Mouse (Mus musculus): ENCODE measurements around the gene Sncg. TPM values are rescaled to one million over a fixed set of nuclear protein-coding genes. Genes with fewer than 3 reads are reported as not detected.

Sncg gene
- total RNA-seq (2023), result not detected

GRCm38 (mm10) chr14:34374577-34374976, at the start of gene Sncg:
TSS of gene Sncg (minus strand) at chr14:34374789.

GRCm38 (mm10) chr14:34375415-34375904, 871 bp upstream of the Sncg start, which contains the start of gene Mmrn2:
TSS of gene Mmrn2 (plus strand) at chr14:34375465.

DNA sequence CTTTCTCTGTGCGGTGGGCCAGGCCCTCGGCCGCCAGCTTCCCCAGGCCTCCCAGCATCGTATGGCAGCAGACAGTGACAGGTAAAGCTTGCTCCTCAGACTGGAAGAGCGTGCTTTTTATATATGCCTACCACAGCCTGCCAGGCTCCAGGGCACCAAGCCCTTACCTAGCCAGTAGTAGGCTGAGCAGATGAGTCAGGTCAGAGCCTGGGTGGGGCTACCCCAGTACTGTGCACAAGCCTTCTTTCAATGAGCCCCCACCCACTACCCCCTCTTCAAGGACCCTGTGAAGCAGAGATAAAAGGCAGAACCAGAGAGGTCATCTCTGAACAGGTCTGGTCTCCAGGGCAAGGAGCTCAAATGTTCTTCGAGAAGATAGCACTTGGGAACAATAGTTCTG, 19.3 kb downstream of the Sncg start, which contains the start of gene Fam25c:
Fam25c (minus strand) TSS at position 133 of the 400 bp plus-strand sequence.

Other genes with a start within 250 kb of the Sncg start
- gene Npy4r, start 222.3 kb downstream of the Sncg start, total RNA-seq (2023), result not detected
- under 1 TPM in 1 of 2 experiments, not detected in 1; 0.06 TPM for gene Gprin2, start 173.1 kb downstream of the Sncg start, total RNA-seq (2023)
- not detected for gene Syt15, start 155.2 kb downstream of the Sncg start, total RNA-seq (2023)
- gene Shld2, start 64.3 kb downstream of the Sncg start, total RNA-seq (2023), result 10 to 100 TPM; 19.8 to 20.7 TPM
- gene Glud1, start 64.1 kb downstream of the Sncg start, total RNA-seq (2023), result 100 to 1,000 TPM; 141 to 171 TPM
- not detected for gene Fam25c, start 19.4 kb downstream of the Sncg start, total RNA-seq (2023)
- not detected for gene Mmrn2, start 676 bp upstream of the Sncg start, total RNA-seq (2023)
- 1 to 10 TPM; 2.6 to 3.3 TPM for gene Bmpr1a, start 128.6 kb upstream of the Sncg start, total RNA-seq (2023)
- gene 9230112D13Rik, start 148.0 kb upstream of the Sncg start, total RNA-seq (2023), result not detected
- not detected for gene Ldb3, start 213.9 kb upstream of the Sncg start, total RNA-seq (2023)
- not detected for gene Opn4, start 225.4 kb upstream of the Sncg start, total RNA-seq (2023)

Data from T-cell, adult 66 days (primary cell).